Mouse (Mus musculus): ENCODE measurements at regions not wholly inside any gene's neighbourhood (a gene's known extent, or its start where the extent isn't known, plus 50 kb on each side); places are given as distances from the start of the nearest gene placed in this dataset.

DNA sequence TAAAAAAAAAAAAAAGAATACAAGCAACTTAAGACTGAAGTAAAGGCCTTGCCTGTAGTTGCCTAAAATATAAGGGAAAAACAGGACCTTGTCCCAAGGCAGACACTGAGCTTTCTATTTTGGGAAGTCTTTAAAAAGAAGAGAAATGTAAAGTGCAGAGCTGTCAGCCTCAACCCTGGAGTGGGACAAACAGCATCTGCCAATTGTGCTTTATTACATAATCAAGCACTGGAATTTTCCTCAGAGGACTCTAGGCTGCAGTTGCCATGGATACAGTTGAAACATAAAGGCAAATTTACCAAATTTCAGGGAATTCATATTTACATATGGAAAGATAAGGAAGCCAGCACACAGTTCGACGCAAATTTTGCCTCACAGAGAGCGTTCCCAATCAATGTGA lies 406.7 kb downstream of the Gm597 start:
- peak; percentile 49 to 91 for DNase-seq (ENCODE audit: low spot score in 2 of 2)

DNA sequence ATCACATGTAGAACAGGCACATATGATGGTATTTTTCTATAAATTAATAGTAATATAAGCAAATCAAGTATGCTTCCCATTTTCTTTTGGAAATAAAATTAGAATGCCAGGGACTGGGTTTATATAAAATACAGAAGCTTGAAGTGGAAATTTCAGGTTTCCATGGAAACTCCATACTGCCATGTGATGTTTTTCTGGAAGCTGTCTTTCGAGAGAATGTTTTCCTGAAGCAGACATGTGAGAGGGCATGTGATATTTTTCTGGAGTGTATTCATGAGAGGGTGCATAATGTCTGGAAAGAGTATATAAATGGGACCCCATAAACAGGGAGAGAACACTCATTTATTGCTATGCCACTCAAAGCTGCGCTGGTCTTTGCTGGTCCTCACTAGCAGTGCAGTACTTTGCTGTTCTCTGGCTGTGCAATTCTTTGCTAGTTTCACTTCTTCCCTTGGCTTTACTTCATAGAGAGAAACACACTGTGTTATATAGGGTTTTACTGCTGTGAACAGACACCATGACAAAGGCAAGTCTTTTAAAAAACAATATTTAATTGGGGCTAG lies 430.6 kb downstream of the Gm597 start:
- DNase-seq (ENCODE audit: low spot score in 2 of 2): peak; percentile 20 to 70
- intact Hi-C loops (cut with DNase I): no loop called here

More for the DNA sequence above, 406.7 kb downstream of the Gm597 start:
- intact Hi-C loops (cut with DNase I): no loop called here

DNA sequence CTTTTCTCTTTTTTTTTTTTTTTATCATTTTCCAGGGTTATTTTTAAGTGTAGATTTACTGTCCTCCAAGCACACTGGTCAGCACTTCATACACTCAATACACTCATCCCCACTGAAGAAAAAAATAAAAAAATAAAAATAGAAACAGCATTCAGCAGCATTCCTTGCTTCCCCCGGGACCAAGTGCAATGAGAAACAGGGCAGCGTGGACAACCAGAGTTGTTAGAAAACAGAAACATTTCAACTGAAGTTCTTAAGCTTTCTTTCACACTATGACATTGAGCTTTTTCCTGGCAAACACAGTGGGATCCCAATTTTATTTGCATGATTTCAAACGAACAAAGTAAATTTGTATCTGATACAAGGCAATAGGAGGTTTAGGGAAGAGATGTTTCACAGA lies 431.5 kb downstream of the Gm597 start:
- intact Hi-C loops (cut with DNase I): no loop called here
- DNase-seq (ENCODE audit: low spot score in 2 of 2): no peak

DNA sequence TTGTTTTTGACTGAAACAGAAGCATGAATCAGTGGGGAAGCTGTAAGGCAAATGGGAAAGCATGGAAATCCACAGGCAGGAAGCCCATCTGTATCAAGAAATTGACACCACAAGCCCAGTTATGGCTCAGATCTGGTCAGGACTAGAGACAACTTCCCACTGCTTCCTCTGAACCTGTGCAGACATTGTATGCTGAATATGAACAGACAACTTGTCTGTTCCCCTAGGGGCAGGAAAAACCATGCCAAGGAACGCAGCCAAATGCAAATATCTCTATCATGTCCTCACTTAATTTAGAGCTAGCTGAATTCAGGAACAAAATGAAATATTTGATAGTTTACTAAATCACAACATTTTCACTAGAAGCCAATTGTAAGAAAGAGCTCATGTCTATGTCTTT lies 440.0 kb downstream of the Gm597 start:
- intact Hi-C loops (cut with DNase I): no loop called here
- no peak for DNase-seq (ENCODE audit: low spot score in 2 of 2)

DNA sequence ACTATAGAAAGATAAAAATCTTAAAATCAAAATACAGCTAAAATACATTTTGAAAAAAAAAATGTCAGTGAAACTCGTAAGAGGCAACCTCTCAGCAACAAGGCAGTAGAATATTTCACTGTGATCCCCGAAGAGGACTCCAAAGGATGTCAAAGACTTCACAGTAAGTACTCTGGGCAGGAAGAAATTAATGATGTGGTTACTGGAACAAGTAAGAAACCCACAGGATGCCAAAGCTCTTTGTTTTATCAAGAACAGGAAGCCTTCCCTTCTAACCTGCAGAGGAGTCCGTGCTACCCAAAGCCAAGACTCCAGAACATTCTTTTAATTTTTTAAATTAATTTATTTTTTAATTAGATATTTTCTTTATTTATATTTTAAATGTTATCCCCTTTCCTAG lies 445.7 kb downstream of the Gm597 start:
- no peak for DNase-seq (ENCODE audit: low spot score in 2 of 2)
- intact Hi-C loops (cut with DNase I): no loop called here

DNA sequence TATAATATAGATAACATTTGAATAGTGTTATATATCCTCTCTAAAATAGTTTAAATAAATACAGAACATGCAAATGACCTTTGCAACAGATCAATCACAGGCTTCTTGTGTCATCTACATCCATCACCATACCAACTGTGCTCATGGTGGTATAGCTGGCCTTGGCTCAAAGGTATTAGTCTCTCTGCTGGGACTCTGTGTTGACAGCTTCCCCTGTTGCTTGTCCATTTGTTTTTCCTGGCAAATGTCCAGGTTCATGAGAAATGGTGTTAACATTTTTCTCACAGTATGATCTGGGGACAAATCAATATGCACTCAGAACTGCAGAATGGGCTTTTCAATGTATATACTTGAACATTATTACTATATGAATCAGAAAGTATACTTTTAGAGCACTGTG lies 448.0 kb downstream of the Gm597 start:
- intact Hi-C loops (cut with DNase I): no loop called here
- DNase-seq (ENCODE audit: low spot score in 2 of 2): no peak

DNA sequence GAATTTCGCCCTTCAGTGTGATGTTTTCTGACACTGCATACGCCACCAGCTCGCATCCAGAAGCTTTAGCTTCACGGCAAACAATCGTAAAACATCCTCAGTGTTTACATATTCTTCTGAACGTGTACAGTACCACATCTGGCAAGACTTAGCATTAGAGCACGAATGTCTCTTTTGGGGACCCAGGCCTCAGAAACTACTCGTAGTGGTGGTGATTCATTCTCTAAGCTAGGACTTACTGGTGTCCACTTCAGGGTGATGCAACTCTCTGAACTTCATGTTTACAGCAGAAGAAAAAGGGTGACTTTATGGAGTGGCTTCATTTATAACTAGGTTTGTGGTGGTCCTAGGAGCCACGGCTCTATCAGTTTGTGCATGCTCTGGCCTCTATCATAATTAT lies 451.1 kb downstream of the Gm597 start:
- intact Hi-C loops (cut with DNase I): no loop called here
- DNase-seq (ENCODE audit: low spot score in 2 of 2): no peak

DNA sequence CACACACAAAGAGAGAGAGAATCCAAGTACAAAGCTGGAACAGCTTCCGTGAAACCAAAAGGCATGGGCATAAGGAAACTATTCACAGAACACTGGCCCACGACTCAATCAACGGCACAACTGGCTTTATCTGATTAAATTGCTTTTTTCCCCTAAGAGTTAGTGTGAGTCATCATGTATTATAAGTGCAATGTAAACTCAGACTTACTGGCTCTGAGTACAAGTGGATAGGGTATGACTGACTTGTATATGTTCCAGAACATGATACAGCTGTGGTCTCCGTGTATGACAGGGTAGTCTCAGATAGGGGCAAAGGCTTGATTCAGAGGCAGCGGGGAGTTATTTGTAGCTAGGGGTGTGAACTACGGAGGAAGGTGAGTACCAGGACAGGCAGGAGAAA lies 451.5 kb downstream of the Gm597 start:
- no peak for DNase-seq (ENCODE audit: low spot score in 2 of 2)
- intact Hi-C loops (cut with DNase I): no loop called here

DNA sequence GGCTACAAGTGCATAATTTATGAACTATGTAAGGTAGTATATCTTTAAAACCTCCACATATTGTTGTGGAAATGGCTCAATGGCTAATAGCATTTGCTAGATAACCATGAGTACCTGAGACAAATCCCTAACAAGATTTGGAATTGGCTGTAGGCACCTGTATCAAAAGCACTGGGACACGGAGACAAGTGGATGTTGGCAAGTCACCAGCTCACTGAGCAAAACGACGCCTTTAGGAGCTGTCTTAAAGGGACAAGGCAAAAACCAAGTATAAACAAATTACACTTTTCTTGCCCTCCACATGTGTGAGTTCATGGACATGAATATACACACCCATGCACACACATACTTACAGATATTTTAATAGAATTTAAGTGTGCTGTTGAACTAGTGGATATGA lies 455.9 kb downstream of the Gm597 start:
- intact Hi-C loops (cut with DNase I): no loop called here
- DNase-seq (ENCODE audit: low spot score in 2 of 2): no peak

Measured in left cerebral cortex, postnatal 25 days (tissue).